Comparison of ENCODE assay signal across 8 mouse cellular contexts in the genomic region with DNA sequence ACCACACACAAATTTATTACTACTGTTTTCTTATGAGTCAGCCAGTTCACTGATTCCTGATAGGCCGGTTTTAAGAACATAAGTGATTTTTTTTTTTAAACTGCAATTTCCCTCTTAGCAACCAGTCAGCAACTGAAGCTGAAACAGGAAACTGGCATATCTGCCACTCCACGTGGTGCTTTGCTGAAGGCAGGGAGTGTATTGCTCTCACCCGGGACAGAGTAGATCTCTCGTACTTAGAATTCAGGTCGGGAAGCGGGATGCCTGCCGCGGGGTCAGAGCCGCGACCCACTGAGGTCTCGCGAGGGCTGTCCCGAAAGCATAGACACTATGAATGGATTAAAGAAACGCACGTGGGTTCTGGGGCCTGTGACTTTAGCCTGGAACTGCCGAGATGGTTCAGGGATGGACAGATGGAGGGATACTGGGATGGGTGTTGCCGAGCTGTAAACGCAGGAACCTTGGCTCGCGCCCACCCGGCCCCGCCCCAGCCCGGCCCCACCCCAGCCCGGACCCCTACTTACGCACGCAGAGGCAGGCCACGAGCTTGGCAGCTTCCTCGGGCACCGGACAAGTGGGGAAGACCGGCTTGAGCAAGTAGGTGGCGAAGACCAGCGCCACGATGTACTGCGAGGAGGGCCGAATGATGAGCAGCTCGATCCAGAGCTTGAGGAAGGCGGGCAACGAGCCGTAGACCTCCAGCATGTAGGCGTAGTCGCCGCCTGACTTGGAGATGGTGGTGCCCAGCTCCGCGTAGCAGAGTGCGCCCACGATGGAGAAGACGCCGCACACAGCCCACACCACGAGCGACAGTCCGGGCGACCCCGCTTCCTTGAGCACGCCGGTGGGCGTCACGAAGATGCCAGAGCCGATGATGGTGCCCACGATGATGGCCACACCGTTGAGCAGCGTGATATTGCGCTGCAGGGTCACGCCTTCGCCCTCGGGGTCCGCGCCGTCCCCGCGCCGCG. TPM values are rescaled to one million over a fixed set of nuclear protein-coding genes. Genes with fewer than 3 reads are reported as not detected.
DNase-seq lines count a peak whose midpoint lies in the region.

No protein-coding gene starts in this region.

- peak; percentile 23 for DNase-seq in urinary bladder, postnatal 25 days (ENCODE audit: low spot score)
- no peak for DNase-seq in urinary bladder, postnatal 10 days (ENCODE audit: low spot score)
- peak; percentile 30 for DNase-seq in c-Kit-positive CD71-positive TER-119-negative erythroid progenitor cells, embryonic 14.5 days (ENCODE audit: low read depth)
- DNase-seq in forelimb bud, embryonic 11.5 days (ENCODE audit: low read depth, low spot score) = peak; percentile 37
- DNase-seq in large intestine, adult 2 months (ENCODE audit: low read depth, low spot score) = peak; percentile 62
- peak; percentile 55 for DNase-seq in lung, postnatal 36 days
- DNase-seq in right cerebral cortex, postnatal 10 days (ENCODE audit: low spot score in 2 of 2) = peak; percentile 65 to 76
- DNase-seq in ovary, adult 18-20 months (ENCODE audit: low spot score) = no peak

- WGBS in large intestine, adult 2 months = under 1% methylated on average over 72 of the region's 72 CpGs

RNA-seq across cellular contexts. Expression of a gene that starts 0.7 kb away (rescaled TPM):
- polyA plus RNA-seq in large intestine, adult 2 months (2012; rRNA removed) = 16.8 and 19.3 TPM in 2 replicates

RNA-seq across cellular contexts. Expression of a gene that starts 37.9 kb away (rescaled TPM):
- 0.10 and 0.18 TPM in 2 replicates for polyA plus RNA-seq in large intestine, adult 2 months (2012; rRNA removed)

RNA-seq across cellular contexts. Expression of a gene that starts 42.7 kb away (rescaled TPM):
- polyA plus RNA-seq in large intestine, adult 2 months (2012; rRNA removed) = 28.3 and 35.3 TPM in 2 replicates

Comparison
In these comparisons a context has a peak if more than half of its experiments do, and no peak if none do; other contexts are left out.
1. DNase-seq: peak in urinary bladder, postnatal 25 days (single experiment), c-Kit-positive CD71-positive TER-119-negative erythroid progenitor cells, embryonic 14.5 days (single experiment), forelimb bud, embryonic 11.5 days (single experiment), large intestine, adult 2 months (single experiment), lung, postnatal 36 days (single experiment) and right cerebral cortex, postnatal 10 days (2 of 2); none in urinary bladder, postnatal 10 days (single experiment) and ovary, adult 18-20 months (single experiment).